Comparison of ENCODE assay signal across 8 mouse cellular contexts in the genomic region with DNA sequence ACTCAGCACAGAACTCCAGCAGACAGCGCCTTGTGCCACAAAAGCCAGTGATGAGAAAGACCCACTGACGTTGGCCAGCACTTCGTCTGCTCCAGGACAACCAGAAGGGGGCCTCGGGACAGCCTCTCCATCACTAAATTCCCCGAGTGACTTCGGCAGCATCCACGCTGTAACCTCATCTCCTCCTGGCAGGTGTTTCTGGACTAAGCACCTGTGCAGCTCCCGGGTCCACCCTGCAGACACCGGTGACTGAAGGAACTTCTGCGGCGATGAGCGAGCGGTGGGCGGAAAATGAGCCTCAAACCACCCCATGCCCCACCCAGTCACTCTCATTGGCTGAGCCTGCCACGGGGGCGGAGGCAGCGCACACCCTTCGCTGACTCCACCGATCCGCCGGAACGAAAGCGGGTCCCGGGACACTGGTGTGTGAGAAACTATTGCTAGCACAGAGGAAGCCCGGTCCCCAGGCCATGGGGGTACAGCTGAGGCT. TPM values are rescaled to one million over a fixed set of nuclear protein-coding genes. Genes with fewer than 3 reads are reported as not detected.
DNase-seq lines count a peak whose midpoint lies in the region; ATAC-seq and TF ChIP-seq lines count a peak whose summit lies in the region.

A gene (plus strand): TSS at position 378 of the 490 bp plus-strand sequence.

- peak; percentile 97 for ATAC-seq in lung, embryonic 14.5 days (ENCODE audit: insufficient read depth)
- ATAC-seq in neutrophil, adult 5-6 weeks (ENCODE audit: extremely low read depth, insufficient number of reproducible peaks, low FRiP score, poor library complexity, severe bottlenecking) = peak; percentile 86

- H3K9ac ChIP-seq in lung, embryonic 14.5 days = peak within 1 kb of the TSS; percentile 20

- H3K4me1 ChIP-seq in lung, embryonic 14.5 days (ENCODE audit: insufficient read depth) = no peaks in the 10 kb centered on the region

- peaks cover 10% of the 10 kb centered on the region; the same call in 1 of the 2 replicates for H3K27me3 ChIP-seq in lung, embryonic 14.5 days (ENCODE audit: insufficient read depth, low read length)

- peak within 1 kb of the TSS; percentile 89 for H3K4me2 ChIP-seq in lung, embryonic 14.5 days

- H3K4me3 ChIP-seq in lung, embryonic 14.5 days (ENCODE audit: low read depth, low read length) = peak within 1 kb of the TSS; percentile 47

- peak; percentile 49 for TF ChIP-seq CTCF in lung, embryonic 14.5 days (IDR thresholded peaks at IDR 0.05; ENCODE audit: low read depth)

- WGBS in lung, embryonic 14.5 days = under 1% methylated on average over 25 of the region's 25 CpGs

- peak; percentile 17 to 45 for DNase-seq in cerebellum, postnatal 25 days
- no peak for DNase-seq in cerebellum, adult 11 months
- DNase-seq in c-Kit-positive CD71-positive TER-119-negative erythroid progenitor cells, embryonic 14.5 days (ENCODE audit: low read depth) = peak; percentile 66
- peak; percentile 54 for DNase-seq in gastrocnemius, postnatal 25 days
- peak; percentile 14 for DNase-seq in kidney, adult 11 months
- DNase-seq in lung, embryonic 14.5 days = peak; percentile 86
- DNase-seq in thymus, adult 18-20 months = peak; percentile 77 to 83

- no peaks in the 10 kb centered on the region for H3K36me3 ChIP-seq in lung, embryonic 14.5 days (ENCODE audit: insufficient read depth)

- no peaks in the 10 kb centered on the region for H3K9me3 ChIP-seq in lung, embryonic 14.5 days (ENCODE audit: low read depth, low read length)

- no peak within 1 kb of the TSS for H3K27ac ChIP-seq in lung, embryonic 14.5 days (ENCODE audit: low read depth)

RNA-seq across cellular contexts. Expression of the gene that starts here (rescaled TPM):
- not detected for total RNA-seq in gastrocnemius, postnatal 25 days (2021)
- polyA plus RNA-seq in lung, embryonic 14.5 days (2014; fragmentation: Nextera tagmentation; extraction: Ambion mirVana) = 0.29 and 0.31 TPM in 2 replicates
- 0.98 and 1.2 TPM in 2 replicates for total RNA-seq in neutrophil, adult 5-6 weeks (2017)

Comparison
In these comparisons a context has a peak if more than half of its experiments do, and no peak if none do; other contexts are left out.
1. Peak in DNase-seq in gastrocnemius, postnatal 25 days; RNA of the gene not detected or under 1 TPM.
2. Peak in DNase-seq, ATAC-seq, H3K4me3 ChIP-seq, H3K9ac ChIP-seq and H3K4me2 ChIP-seq in lung, embryonic 14.5 days; RNA of the gene not detected or under 1 TPM.